Mouse (Mus musculus): ENCODE results near the gene Kctd3. TPM values are rescaled to one million over a fixed set of nuclear protein-coding genes. Genes with fewer than 3 reads are reported as not detected.
A peak's percentile ranks its signal among the peaks of the same experiment; 100 is the strongest.

Kctd3 gene
- total RNA-seq, 1 experiment from 2014 or later, result 23.1 TPM

DNA sequence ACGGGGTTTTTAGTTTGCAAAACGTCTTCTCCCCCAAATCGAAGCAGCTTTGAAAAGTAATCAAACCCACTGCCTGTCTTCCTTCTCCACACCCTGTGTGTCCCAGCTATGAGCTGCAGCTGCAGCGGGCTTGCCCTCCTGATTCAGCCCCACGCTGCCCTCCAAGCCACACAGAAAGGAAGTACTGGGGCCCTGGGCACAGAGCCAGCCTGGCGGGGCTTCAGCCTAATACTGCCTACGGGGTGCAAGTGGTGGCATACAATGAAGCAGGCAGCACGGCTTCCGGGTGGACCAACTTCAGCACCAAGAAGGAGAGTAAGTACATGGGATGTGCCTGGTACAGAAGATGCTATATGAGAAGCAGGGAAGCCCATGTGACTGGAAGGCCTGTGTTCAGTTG is 59.4 kb downstream of the Kctd3 start:
- peak; percentile 72 to 84 for ATAC-seq (replicated peaks in 1 of 2; ENCODE audit: insufficient read depth in 1 of 2, low FRiP score in 2 of 2, low TSS enrichment in 1 of 2, low read depth in 1 of 2, poor library complexity in 2 of 2, severe bottlenecking in 2 of 2)

DNA sequence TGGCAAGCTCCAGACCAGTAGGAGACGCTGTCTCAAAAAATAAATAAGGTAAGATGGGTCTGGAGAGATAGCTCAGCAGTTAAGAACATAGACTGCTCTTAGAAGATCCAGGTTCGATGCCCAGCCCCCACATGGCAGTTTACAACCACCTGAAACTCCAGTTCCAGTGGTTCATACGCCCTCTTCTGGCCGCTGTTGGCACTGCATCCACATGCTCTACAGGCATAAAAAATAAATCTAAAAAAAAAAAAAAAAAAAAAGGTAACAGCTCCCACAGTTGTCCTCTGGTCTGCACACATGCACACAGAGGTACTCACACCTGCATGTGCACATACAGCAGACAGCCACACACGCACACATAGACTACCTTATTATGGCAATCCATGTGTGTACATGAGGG is 59.8 kb downstream of the Kctd3 start:
- peak in 1 of 2 experiments; percentile 7; a peak in 1 of 4 replicates for ATAC-seq (replicated peaks in 1 of 2; ENCODE audit: insufficient read depth in 1 of 2, low FRiP score in 2 of 2, low TSS enrichment in 1 of 2, low read depth in 1 of 2, poor library complexity in 2 of 2, severe bottlenecking in 2 of 2)

GRCm38 (mm10) chr1:188946849-188947248 is 60.8 kb downstream of the Kctd3 start:
- ATAC-seq (replicated peaks in 1 of 2; ENCODE audit: insufficient read depth in 1 of 2, low FRiP score in 2 of 2, low TSS enrichment in 1 of 2, low read depth in 1 of 2, poor library complexity in 2 of 2, severe bottlenecking in 2 of 2), result no peak

DNA sequence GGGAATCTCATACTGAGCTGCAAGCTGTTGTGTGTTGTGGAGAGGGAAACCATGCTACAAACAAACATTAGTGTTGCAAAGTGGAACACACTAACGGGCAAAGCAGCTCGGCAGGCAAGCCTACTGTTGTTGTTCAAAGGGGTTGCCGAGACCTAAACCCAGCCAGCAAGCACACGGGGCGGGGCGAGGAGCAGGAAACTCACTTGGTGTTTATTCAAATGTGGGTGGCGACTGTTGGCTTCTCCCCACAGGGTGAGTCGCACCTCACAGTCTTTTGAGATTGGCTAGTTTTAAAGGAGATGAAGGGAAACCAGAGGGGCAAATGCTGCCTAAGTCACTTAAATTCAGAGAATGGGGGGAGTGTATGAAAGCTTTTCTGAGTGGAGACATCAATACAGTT is 62.3 kb downstream of the Kctd3 start:
- no peak for ATAC-seq (replicated peaks in 1 of 2; ENCODE audit: insufficient read depth in 1 of 2, low FRiP score in 2 of 2, low TSS enrichment in 1 of 2, low read depth in 1 of 2, poor library complexity in 2 of 2, severe bottlenecking in 2 of 2)

GRCm38 (mm10) chr1:188937246-188937780 is 70.3 kb downstream of the Kctd3 start:
- ATAC-seq (replicated peaks in 1 of 2; ENCODE audit: insufficient read depth in 1 of 2, low FRiP score in 2 of 2, low TSS enrichment in 1 of 2, low read depth in 1 of 2, poor library complexity in 2 of 2, severe bottlenecking in 2 of 2), result no peak

Measured in hematopoietic stem cell, adult 5-6 weeks (primary cell).